Mouse (Mus musculus) heart, adult 9 months (tissue): ENCODE measurements around the gene Prokr1.
A peak's percentile ranks its signal among the peaks of the same experiment; 100 is the strongest.
"Not testable (repeated sequence)": the region's sequence is repeated elsewhere in the genome, so short reads cannot be mapped to it uniquely, and the experiment has no call there.

Experiments used
- DNase-seq, 2 experiments: peaks; one replicate each; pipeline ENCODE4 v3.0.0; 2022; ENCODE audit warnings: low spot score in 2 of 2

Prokr1 gene

DNA sequence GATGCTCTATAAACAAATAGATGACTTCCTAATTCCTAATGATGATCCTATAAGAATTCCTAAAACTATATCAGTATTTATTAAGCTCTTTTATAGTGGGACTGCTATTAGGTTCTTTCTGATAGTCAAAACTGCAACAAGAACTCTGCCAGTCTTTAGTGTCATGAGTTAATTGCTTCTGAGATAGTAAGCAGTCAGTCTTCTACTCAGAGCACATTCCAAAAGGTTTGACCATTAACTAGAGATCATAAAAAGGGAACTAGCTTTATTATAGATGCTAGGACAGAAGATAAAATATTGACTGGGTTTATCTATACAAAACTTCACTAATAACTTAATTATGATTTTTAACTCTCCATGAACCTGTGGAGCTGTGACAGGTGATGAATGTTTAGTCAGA, 18.7 kb downstream of the Prokr1 start:
- not testable (repeated sequence) for DNase-seq

DNA sequence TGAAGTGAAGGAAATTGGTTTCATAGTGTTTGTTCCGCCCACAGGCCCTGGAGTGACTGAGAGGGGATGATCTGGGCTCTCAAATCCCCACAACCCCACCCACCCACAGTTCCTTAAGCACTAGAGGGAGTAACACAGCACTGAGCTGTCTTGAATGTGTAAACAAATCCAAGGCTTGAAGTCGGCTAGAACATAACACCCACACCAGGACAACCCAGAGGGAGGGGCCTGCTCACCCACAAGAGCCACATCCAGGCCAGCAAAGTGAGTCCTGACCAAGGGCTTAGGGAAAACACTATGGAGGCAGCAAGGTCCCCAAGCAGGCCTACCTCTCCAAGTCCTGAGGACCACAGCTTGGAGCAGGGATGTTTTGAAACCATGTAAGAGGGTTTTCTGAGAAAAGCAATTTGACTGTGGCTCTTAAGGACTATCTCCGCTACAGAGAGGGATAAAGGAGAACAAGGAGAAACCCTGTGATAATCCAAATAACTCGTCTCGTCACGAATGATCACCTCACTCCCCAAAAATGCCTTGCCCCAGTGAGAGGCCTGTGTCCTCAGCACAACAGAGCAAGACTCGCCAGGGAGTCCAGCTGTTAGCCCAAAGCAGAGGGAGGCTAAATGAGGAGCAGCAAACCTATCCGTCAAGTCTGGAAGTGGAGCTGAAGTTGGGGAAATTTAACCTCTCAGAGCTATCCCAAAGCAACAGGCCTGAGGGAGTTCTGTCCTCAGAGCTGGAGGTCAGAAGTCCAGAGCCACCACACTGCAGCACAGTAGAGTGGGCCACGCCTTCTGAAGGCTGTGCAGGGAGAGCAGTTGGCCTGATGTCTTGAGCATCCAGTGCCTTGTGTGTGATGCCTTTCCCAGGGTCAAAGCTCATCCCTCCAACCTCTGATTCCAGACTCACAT, 22.6 kb downstream of the Prokr1 start:
- DNase-seq: peak; percentile 32 to 49

DNA sequence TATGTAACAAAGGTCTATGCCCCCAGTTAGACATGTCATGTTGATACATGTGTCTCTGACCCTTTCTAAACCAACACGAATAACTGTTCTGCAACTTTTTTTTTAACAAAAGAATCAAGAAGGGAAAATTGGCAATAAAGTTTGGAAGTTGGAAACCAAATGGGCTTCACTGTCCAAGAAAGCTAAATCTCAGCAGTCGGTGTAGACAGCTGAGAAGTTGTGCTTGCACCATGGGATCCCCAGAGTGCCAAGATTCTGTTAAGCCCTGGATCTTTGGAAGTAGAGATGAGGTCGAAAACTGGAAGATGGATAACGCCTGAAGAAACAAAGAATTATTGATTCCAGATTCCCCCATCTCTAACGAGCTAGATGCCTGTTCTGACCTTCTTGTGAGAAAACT, 25.4 kb downstream of the Prokr1 start:
- DNase-seq: peak; percentile 57 to 58

DNA sequence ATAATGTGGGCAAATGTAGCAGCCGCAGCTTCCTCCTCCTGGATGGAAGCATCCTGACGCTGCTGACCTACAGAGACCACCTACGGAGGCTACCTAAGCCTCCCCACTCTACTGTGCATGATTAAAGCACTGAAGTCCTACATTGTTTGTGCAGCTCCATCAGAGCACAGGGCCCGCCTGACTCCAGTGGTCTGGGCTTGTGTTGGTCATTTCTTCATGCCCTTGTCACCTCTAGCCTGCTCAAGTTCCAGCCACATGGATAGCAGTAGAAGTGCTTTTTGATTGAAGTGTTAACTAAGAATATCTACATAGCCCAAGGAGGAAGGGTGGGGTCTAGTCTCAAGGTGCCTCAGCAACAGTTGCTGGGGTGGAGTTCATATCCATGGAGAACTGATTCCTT, 26.2 kb downstream of the Prokr1 start:
- no peak for DNase-seq

DNA sequence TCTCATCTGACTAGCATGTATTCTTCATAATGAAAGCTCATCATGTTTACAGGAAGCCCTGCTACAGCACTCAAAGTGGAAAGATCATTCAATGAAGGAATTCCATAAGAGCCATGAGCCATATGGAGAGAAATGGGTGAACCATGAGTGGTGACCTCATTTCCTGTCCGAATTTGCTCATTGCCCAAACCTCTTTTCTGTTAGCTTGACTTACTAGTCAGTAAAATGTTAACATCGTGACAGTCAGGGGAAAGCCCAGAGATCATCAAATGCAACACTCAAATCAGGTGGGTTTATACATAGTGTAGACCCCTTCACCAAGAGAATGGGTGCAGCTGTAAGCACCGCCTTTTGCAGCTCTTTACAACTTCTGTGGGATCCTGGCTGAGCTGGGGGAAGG, 36.8 kb downstream of the Prokr1 start:
- no peak for DNase-seq

DNA sequence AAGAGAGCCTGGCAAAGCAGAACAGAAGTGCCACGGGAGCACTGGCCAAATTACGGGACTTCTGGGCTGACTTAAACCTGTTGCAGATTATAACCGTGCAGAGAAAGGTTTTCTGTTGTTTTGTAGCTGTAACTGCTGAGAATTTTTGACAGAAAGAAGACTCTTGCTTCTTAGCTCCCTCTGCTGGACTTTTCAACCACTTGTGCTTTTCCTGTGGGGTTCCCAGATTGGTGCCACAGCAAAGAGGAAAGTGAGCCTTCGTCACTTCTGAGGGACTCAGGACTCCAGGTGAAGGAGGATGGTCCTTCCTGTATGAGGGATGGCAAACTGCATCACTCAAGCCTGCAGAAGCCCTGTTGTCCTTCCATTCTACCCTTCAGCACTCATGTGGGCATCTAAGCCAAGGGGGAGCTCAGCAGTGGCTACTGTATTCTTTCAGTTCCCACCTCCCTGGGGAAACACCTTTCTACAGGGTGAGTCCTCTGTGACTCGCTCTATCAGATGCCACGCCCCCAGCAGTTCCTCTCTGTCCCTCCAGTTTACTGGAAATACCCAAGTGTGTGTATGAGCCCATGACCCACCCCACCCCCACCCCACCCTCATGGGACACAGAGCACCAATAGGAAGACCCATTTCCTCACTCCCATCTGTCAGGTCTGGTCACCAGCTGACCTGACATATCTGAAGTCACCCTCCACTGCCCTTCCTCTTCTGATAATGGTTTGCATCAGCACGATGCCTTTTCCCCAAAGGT, 38.3 kb downstream of the Prokr1 start:
- DNase-seq: no peak

DNA sequence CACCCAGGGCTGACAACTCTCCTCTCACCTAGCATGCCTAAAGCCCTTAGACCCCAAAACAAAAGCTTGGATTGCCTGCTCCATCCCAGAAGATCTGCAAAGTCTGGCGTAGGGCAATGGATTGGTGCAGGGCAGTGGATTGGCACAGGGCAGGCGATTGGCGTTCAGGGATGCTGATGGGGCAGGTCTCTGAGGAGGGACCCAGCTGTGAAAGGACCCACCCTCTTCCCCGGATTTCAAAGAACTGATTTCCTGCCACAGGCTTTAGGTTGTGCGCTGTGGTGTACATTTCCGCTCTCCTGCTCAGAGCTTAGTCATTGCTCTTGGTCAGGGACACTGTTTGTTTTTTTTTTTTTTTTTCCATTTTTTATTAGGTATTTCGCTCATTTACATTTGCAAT, 42.7 kb downstream of the Prokr1 start:
- no peak for DNase-seq

DNA sequence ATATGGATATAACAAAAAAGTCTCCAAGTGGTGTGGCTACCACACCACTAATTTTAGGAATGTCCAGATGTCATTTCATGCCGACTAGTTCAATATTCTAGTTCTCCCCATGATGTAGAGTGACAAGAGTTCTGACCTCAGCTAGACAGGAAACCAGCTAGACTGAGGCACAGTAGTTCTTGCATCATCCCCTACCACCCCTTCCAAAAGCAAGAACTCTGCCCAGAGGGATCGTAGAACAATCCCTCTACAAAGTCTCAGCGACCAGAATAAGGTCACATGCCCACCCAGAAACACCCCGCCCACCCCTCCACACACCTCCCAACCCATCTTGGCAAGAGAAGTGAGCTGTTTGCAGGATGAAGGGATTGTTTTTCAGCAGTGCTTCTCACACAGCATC, 43.1 kb downstream of the Prokr1 start:
- no peak for DNase-seq

DNA sequence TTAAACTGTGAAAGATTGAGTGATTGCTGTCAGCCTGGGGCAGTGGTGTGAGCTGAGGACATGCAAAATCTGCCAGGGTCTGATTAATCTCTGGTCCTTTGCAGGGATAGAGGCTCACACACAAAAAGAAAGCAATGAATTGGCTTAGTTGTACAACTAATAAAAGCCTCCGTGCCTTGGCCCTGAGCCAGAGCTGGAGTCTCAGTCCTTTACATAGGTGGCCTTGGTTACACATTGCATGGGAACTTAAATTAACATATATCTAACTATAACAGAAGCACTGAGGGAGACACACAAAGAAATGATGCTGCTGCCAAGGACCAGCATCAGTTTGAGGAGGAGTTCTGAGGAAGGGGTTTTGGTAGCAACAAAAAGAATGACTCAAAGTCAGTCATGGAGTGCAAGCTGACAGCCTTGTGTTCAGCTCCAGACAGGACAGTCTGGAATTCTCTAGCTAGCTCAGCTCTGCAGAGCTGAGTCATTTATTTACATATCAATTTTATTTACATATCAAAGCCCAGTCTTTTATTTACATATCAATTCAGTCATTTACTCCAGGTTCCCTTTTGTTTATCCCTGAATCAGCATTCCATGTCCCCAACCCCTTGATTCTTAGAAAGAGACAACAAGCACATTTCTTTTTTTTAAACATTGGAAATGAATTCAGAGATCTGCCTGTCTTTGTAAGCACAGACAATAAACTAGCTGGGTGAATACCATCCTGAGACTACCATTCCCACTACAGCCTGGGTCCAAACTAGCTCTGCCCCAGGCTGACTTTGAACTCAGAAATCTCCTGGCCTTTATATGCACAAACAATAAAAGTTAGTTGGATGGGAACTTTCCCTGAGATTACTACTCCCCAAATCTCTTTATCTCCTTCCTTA, 45.0 kb downstream of the Prokr1 start:
- no peak for DNase-seq

DNA sequence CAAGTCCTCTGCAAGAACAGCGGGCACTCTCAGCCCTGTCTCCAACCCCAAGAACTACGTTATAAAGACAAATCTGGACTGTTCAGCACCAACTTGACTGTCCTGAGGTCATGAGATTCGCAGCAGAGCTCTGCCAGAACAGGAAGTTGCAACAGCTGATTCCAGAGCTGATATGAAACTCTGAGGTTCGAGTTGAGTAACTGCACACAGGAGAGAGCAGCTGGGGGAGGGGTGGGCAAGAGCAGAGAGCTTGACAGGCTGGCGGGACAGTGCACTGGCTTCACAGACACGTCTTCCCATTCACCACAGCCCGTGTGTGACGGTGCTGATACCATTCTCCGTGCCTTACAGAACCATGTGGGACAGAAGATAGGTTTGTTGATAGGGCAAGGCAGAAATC, 48.5 kb downstream of the Prokr1 start:
- DNase-seq: peak; percentile 37 to 65

DNA sequence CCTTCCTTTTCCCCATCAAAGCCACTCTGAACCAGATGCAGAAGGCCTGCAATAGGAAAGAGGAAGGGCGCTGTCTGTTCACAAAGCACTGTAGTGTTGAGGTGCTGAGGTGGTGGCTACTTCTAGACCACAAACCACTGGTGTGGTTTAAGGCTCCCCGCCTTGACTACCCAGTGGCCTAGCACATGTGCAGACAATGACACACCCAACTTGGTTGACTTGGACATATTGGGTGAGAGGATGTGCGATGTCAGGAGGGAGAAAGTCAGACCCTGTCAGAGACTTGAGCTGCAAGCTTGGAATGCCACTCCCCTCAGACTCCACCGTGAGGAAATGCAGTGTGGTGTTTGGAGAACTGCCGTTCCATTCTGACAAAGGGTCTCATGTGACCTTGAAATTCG, 49.4 kb downstream of the Prokr1 start:
- DNase-seq: peak; percentile 31 to 61

DNA sequence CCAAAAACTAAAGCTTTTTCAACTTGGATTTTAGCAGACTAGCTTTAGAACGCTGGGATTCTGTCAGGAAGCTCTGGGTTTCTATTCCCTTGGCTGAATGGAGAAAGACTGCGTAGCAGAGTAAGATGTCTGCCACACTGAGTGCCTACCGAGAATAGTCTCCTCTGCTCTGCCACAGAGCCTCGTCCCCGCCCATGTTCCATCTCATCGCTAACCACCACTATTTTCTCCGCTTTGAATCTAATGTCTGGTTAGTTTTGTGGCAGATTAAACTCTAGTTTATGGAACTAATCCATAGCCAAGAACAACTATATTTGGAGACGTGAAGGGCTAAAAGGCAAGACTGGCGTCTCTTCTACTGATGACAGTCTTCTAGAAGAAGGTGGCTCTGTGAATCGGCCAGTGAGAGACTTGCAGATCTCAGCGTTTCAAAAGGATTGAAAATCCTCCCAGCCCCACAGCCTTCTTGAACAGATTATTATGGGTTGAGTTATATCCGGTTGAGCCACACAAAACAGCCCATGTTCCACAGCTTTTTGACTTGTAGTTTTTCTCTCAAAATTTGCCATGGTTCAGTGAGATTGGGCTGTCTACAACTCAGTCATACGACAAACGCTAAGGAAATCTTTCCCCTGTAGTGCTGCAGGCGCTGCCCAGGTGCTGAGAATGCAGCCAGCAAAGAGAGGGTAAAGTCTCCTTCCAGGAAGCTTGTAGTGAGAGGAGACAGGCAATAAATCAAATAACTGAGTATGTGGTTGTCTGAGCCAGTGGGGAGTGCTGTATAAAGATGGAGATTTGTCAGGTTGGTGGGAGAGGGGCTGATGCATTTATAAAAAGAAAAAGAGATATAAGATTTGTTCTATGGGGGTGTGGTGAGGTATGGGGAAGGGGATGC, 51.9 kb downstream of the Prokr1 start:
- DNase-seq: no peak

DNA sequence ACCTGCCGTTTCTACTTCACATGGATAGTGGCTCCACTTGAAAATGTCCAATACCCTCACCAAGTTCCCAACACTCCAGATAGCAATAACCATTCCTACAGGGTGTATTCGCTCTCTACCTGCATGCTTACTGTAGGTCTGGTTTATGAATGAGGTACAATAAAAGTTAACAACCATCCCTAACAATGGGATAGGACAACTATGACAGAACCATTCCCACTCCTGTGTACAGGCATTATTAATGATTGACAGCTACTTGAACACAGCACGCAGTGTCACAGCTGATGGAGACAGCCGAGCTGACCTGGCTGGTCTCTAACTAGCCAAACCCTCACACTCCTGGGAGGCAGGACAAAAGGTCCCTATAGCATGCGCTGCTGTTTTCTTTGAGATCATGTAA, 52.9 kb downstream of the Prokr1 start:
- no peak for DNase-seq

DNA sequence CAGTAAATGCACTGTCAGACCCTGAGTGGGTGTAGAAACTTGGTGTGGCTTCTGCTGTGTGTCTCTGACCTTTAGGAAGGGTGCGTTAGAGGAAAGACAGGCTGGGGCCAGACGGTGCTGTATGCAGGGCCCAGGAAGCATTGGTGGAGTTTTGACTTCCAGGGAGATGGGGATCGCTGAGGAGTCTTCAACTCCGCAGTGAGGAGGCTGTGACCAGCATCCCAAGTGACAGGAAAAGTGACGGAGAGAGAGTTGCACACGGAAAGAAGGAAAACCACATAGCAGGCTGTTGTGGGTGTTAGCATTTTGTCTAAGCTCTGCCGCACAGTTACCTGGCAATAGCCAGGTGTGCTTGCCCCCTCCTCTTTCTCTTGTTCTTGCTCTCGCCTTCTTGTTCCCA, 54.3 kb downstream of the Prokr1 start:
- DNase-seq: no peak

DNA sequence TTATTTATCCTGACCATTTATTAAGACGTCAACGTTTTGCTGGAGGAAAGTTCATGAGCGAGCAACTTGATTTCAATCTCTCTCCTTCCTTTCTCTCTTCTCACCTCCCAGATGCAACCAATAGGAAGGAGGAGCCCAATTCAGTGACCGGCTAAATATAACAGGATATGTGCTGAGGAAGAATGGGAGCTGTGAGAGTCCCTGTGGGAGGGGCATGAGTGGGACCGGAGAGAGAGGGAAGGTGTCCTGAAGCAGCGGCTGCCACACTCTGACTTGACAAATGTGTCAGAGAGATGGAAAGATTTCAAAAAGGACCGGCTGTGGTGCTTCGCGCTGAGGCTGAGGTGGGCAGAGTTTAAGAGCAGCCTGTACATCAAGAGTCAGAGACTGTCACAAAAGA, 54.9 kb downstream of the Prokr1 start:
- DNase-seq: no peak

DNA sequence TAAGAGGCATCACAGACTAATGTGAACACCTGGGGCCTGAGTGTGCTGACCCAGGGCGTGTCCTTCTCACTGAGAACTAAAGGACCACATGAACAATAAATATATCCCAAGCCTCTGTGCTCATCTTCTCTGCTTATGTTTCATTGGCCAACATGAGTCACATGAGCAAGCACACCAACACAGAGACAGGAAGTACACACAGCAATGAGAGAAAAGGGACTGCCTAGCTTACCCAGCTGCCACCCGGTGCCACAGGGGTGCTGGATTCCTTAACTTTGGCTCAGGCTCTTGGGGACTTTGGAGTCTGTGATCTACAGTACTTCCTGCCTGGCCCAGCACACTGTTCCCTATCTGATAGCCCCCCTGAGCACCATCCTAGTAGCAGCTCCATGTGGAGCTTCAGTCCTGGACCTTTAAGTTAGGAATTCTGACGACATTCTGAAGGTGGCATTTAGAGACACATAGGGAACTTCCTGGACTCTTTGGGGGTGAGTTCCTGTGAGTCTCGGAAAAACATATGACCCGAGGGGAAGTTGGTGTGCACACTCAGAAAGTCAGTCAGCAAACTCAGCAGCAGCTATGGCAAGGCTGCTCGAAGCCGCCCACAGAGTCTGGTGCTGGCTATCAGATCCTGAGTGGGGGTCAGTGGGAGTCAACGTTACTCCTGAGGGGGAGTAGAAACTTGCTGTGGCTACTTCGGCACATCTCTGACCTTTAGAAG, 55.5 kb downstream of the Prokr1 start:
- DNase-seq: peak; percentile 7 to 25

DNA sequence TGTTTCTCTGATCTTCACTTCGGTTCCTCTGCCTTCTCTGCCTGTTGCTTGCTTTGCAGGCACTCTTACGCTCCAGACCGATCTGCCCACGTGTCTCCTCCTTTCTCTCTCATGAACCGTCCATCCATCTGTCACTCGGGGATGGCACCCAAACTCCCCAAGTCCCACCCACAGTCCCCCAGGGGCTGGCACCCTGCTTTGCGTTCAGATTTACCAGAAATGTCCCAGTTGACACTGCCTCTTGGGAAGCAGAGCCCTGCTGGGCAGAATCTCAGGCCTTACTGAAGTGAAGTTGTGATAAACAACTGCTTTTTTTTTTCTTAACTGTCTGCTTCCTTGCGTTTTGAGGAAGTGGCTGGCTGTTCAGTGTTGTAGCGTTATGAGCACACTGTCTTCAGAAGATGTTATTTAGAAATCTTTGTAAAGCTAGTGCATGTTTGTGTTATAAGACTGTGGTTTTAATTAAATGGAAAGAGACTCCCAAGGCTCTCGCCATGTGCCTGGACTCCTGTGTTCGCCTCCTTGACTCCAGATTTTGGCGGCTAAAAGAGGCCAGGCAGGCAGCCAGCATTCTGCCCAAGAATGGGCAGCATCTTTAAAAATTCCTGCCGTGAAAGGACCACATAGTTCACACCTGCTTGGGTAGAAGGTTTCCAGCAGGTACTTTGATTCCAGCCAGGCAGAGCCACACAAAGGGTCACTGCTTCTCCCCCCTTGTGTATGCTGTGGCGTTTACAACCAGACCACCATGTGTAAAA, 57.4 kb downstream of the Prokr1 start, which contains the start of gene Arhgap25:
Gene Arhgap25, minus strand, starts transcription at position 307 of the 758 bp plus-strand sequence.
- peak; percentile 12 to 33 for DNase-seq

DNA sequence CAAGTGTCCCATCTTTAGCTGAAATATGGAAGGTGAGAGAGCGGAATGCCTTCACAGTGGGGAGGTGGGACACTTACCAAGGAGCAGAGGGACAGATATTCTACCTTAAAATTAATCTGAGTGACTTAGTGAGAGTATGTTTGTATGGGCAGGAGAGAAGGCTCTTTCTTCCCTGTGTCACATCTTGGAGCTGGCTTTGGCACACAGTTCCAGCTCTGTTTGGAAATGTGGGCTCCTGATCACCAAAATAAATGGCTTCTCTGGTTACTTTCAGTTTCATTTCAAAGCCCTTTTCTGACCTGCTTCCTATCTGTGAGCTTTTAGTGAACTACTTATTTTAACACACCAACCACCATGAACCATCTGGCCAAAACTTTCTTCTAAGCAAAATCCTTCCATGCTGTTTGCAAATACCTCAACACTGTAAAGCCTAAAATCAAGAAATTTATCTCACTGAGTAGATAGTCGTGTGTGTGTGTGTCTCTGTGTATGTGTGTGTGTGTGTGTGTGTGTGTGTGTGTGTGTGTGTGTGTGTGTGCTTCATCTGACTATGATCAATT, 59.0 kb downstream of the Prokr1 start:
- DNase-seq: no peak

DNA sequence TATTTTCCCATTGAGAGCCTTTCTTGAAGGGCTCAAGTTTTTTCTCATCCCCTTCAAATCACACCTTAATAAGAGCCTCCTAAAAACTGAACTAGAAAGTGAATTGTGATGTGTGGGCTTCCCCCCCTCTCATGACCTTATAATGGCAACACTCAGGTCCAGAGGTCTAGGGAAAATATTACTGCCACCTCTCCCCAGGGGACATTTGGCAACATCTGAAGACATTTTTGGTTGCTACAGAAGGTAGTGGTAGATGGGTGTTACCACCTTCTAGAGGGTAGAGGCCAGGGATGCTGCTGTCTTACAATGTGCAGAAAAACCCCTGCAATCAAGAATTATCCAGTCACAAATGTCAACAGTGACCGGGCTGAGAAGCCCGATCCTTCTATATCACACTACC, 60.2 kb downstream of the Prokr1 start:
- no peak for DNase-seq
